Mouse (Mus musculus) gastrocnemius, postnatal 14 days (tissue): ENCODE results near the gene Capza2. TPM values are rescaled to one million over a fixed set of nuclear protein-coding genes. Genes with fewer than 3 reads are reported as not detected.
A peak's percentile ranks its signal among the peaks of the same experiment; 100 is the strongest.

ENCODE experiments used
- DNase-seq: peaks from one replicate; pipeline ENCODE4 v3.0.0; 2021; ENCODE audit warnings: mixed read lengths
- intact Hi-C: fragments of 180-260 bp; cut with DNase I; formaldehyde crosslinking; loops from one replicate; pipeline ENCODE4 v1.15.1; 2025; ENCODE audit warnings: low total_unique reads
- long read RNA-seq, 2 experiments: library from polyadenylated mRNA; stranded (forward); transcript quantifications; one replicate each; pipeline ENCODE4 v2.0.0; 2021
- total RNA-seq, 2 experiments: library from RNA; stranded (reverse); gene quantifications; 2 replicates each; pipeline ENCODE4 v1.2.3; 2021

Capza2 gene
- 100 to 1,000 TPM; 314 to 329 TPM for total RNA-seq
- long read RNA-seq, experiment 1, transcript Capza2-201 (10 exons, 2,537 nt), result major isoform, 724 of 757 reads
- long read RNA-seq, experiment 1, transcript Capza2-202 (10 exons, 1,046 nt), result minor isoform, 8 of 757 reads
- long read RNA-seq, experiment 1, partial matches to known transcripts, result 11 of 757 reads
- long read RNA-seq, experiment 1, other reads (novel, unspliced or antisense), result 11 of 757 reads
- long read RNA-seq, experiment 2, transcript Capza2-202 (10 exons, 1,046 nt), result minor isoform, 7 of 672 reads
- long read RNA-seq, experiment 2, transcript Capza2-201 (10 exons, 2,537 nt), result major isoform, 643 of 672 reads
- long read RNA-seq, experiment 2, partial matches to known transcripts, result 16 of 672 reads
- long read RNA-seq, experiment 2, other reads (novel, unspliced or antisense), result 5 of 672 reads

GRCm38 (mm10) chr6:17635615-17636284 is at the start of gene Capza2:
Capza2 (plus strand) TSS chr6:17636234.
- DNase-seq, result no peak
- intact Hi-C loops, result no loop called here

GRCm38 (mm10) chr6:17589049-17589952 is 46.7 kb upstream of the Capza2 start:
- intact Hi-C loops, result no loop called here
- peak; percentile 76 for DNase-seq

GRCm38 (mm10) chr6:17589953-17590627 is 45.9 kb upstream of the Capza2 start:
- DNase-seq, result no peak
- intact Hi-C loops, result loop anchor here (5.0 kb wide), 1 partner anchor 483 kb away; no protein-coding TSS in a partner anchor

DNA sequence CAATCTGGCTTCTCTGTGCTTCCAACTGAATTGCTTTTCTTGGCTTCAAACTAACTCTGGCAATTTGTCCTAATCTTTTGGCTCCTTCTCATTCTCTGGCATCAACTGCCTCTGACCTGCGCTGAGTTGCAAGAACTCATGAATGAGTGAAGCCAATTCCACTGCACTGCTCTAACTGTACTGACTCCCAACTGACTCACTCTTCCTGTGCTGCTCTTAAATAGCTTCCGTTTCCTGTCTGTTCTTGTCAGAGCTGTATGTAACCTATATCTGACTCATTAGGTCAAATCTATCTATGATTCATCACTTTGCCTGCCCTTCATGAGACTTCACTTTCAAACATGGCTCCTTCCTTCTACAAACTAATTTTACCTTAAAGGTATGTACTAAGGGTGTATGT is 42.1 kb upstream of the Capza2 start:
- intact Hi-C loops, result loop anchor here (5.0 kb wide), 1 partner anchor 487 kb away; no protein-coding TSS in a partner anchor
- DNase-seq, result no peak

- peak; percentile 25 for DNase-seq
- intact Hi-C loops, result no loop called here
These were observed 40.1 kb upstream of the Capza2 start for GRCm38 (mm10) chr6:17595712-17596462.

DNA sequence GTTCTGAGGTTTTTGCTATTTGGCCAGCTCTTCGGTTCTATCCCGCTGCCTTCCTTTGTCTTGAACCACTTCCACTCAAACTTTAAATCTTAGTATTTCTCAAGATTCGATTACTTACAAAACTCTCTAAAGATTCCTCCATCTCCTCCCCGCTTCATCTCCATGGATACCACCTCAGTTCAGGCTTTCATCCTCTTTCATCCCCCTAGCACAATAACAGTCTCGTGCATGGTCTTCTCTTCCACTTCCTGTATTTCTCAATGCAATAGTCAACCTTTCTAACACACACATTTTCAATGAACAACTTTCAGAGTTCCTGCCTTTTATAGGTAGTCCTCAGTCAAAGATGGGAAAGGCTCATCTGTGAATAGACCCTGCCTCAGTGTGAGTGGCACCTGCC is 36.7 kb upstream of the Capza2 start:
- intact Hi-C loops, result no loop called here
- no peak for DNase-seq

DNA sequence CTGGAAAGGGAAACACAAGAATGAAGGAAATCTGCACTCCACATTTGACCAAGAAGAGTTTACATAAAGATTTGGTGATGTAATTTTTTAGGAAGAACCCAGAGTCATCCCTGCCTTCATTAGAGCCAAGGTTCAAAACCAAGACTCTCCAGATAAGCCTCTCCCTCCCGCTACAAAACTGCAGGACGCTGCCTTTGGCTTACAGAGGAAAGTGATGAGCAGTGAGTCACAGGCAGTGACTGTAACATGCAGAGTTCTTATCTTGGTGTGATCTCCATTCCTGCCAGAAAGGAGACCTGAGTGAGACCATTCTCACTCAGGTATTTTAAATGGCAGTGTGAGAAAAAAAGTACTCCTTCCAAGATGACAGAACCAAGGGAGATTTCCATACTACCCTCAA is 34.5 kb upstream of the Capza2 start:
- intact Hi-C loops, result no loop called here
- no peak for DNase-seq

DNA sequence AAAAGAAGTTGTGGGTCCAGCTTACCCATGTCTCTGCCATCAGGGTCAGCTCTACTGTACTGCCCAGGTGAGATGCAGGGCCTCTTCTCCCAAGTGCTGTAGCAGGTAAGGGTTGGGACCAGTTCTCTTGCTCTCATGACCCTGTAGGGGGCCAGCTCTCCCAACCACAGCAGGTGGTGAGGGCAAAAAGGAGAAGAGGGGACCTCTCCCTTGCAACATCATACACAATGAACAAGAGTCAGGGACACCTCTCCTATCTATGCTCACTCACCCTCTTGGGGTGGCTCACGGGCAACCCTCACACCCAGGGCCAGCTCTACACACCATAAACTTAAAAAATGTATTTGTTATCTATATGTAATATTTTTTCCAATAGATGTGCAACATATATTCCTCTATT is 29.1 kb upstream of the Capza2 start:
- DNase-seq, result no peak

GRCm38 (mm10) chr6:17611352-17612010 is 24.6 kb upstream of the Capza2 start:
- intact Hi-C loops, result no loop called here
- no peak for DNase-seq

More for the DNA sequence above, 29.1 kb upstream of the Capza2 start:
- intact Hi-C loops, result no loop called here

DNA sequence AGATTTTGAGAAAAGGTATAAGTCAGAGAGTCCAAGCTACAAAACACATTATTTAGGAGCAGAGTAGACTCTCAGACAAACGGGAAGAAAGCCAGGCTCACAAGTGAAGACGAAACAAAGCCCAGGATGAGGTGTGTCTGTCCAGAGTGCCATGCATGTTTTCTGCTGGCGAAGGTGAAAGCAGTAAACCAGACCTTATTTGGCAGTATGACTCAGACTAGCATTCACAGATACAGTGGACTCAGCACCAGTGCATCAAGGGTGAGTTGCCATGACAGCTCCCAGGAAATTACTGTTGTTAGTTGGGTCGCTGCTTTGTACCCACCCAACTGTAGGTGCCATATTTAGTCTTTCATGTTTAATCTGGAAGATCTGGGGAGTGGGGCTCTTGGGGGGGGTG is 23.4 kb upstream of the Capza2 start:
- intact Hi-C loops, result no loop called here
- DNase-seq, result no peak

GRCm38 (mm10) chr6:17620823-17621222 is 15.2 kb upstream of the Capza2 start:
- intact Hi-C loops, result no loop called here
- DNase-seq, result no peak

DNA sequence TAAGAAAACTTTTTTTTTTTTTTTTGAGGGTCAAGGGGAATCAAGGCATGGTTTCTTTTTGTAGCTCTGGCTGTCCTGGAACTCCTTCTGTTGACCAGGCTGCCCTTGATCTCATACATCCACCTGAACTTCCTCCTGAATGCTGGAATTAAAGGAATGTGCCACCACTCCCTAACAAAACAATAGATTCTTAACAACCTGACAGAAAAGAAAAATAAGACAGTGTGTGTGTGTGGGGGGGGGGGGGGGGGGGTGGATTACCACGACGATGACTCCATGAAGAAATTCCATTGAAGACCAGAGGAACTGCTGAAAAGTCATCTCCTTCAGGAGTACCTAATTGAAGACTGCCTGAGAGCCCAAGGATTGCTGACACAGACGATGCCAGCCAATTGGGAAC is 14.6 kb upstream of the Capza2 start:
- DNase-seq, result no peak
- intact Hi-C loops, result no loop called here

DNA sequence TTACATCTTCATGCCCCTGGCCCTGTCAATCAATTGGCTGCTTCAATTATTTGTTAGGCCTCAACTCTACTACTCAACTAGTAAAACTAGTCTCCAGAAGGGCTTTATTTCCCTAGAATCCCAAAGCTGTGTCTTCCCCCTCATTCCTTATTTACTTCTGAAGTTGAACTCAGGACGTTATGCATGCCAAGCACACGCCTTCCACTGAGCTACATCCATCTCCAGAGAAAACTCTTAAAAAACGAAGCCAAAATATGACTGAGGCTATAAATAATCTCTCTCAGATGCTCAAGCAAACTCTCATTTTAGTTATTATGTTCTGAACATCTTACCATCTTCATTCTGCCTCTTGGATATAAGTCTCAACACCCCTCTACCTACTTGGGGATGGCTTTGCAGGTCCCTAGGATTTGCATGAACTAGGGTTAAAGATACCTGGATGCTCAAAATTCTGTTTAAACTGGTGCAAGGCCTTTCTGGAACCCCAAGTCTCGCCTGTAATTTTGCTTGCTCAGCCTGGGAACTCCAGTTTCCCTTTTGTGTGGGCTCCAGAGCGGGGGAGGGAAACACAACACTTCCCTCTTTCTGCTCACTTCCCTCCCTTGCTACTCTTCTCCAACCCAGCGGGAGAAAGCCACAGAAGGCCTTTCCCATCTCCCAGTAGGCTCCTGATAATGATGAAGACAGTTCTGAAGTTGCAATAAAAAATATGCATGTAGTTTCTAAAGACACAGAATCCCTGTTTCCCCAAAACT is 7.2 kb upstream of the Capza2 start:
- peak; percentile 12 for DNase-seq
- intact Hi-C loops, result no loop called here

DNA sequence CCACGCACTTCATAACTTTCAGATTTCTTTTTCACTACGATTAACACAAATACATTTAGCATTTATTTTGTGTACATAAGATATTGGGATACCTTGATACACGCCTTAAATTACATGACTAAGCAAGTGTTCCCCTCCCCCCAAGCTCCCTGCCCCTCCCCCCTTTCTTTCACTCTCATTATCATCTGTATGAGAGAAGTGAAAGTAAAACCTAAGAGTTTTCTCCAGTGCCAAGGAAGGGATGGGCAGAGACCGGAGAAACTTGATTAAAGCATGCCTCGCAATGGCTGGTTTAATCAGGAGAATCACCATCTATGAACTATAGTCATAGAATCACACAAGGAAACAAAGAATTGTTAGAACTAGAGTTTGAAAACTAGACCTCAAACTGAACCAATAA is 6.3 kb upstream of the Capza2 start:
- intact Hi-C loops, result no loop called here
- DNase-seq, result no peak

GRCm38 (mm10) chr6:17631611-17632010 is 4.4 kb upstream of the Capza2 start:
- peak; percentile 11 for DNase-seq
- intact Hi-C loops, result no loop called here

DNA sequence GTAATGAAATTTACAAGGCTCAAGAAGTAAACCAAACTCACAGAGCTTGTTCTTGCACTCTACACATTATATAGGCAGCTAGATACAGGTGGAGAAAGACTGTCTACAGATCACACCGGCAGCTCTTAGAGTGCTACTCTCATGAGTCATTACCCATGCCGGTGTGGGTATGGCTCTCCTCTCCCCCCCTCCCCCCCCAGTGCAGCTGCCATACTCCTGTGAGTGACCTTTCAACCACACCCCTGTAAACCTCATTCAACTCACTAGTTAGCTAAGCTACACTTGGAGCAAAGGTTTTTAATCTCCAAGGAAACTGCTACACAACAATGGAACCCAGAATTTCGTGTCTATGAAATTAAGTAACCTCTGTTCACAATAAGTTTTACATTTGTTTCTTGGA is 2.2 kb upstream of the Capza2 start:
- no peak for DNase-seq
- intact Hi-C loops, result no loop called here

- no peak for DNase-seq
- intact Hi-C loops, result no loop called here
These were observed 1.0 kb upstream of the Capza2 start for GRCm38 (mm10) chr6:17634992-17635391.
